Mouse (Mus musculus) frontal cortex, postnatal 36 days (tissue): ENCODE data around the gene Rfpl4b.
"Not testable (repeated sequence)": the region's sequence is repeated elsewhere in the genome, so short reads cannot be mapped to it uniquely, and the experiment has no call there.

Source experiments
- DNase-seq, 2 experiments: peaks; one replicate each; pipeline ENCODE4 v3.0.0; 2022; ENCODE audit warnings: low spot score in 2 of 2

Gene Rfpl4b

GRCm38 (mm10) chr10:38821679-38822078, at the start of gene Rfpl4b:
Rfpl4b (minus strand) TSS chr10:38821779.
- DNase-seq, result no peak

GRCm38 (mm10) chr10:38855186-38855585, 33.6 kb upstream of the Rfpl4b start:
- DNase-seq, result no peak

GRCm38 (mm10) chr10:38850006-38850405, 28.4 kb upstream of the Rfpl4b start:
- DNase-seq, result not testable (repeated sequence)

- DNase-seq, result peak; percentile 81
Measured at GRCm38 (mm10) chr10:38848884-38849499, 27.4 kb upstream of the Rfpl4b start.

- DNase-seq, result peak in 1 of 2 experiments; percentile 6
Measured at GRCm38 (mm10) chr10:38848231-38848630, 26.7 kb upstream of the Rfpl4b start.

GRCm38 (mm10) chr10:38823741-38824140, 2.2 kb upstream of the Rfpl4b start:
- DNase-seq, result no peak

- DNase-seq, result no peak
Measured at GRCm38 (mm10) chr10:38806056-38806455, 15.5 kb downstream of the Rfpl4b start.

GRCm38 (mm10) chr10:38804047-38804446, 17.5 kb downstream of the Rfpl4b start:
- DNase-seq, result no peak

GRCm38 (mm10) chr10:38803304-38803703, 18.3 kb downstream of the Rfpl4b start:
- no peak for DNase-seq

- DNase-seq, result no peak
Measured at GRCm38 (mm10) chr10:38788612-38789011, 33.0 kb downstream of the Rfpl4b start.
